Mouse (Mus musculus) E14TG2a.4 (cell line): ENCODE measurements at regions not wholly inside any gene's neighbourhood (a gene's known extent, or its start where the extent isn't known, plus 50 kb on each side); places are given as distances from the start of the nearest gene placed in this dataset.

ENCODE experiments used
- CTCF ChIP-seq: conservative IDR thresholded peaks from 2 replicates; pipeline ENCODE4 v1.5.1; 2014; ENCODE audit warnings: low read length
- NANOG ChIP-seq: IDR thresholded peaks from 2 replicates; pipeline ENCODE4 v1.6.1; 2014; ENCODE audit warnings: borderline replicate concordance, low read length, mixed read lengths

- TF ChIP-seq CTCF: no peak
- TF ChIP-seq NANOG: no peak
Observed at GRCm38 (mm10) chr9:49879361-49880128, 80.8 kb upstream of the Ncam1 start.
